Mouse (Mus musculus): ENCODE data around the gene Cdhr1.

- no peak for TF ChIP-seq CTCF (IDR thresholded peaks at IDR 0.05; ENCODE audit: low read depth)
- TF ChIP-seq EP300 (IDR thresholded peaks at IDR 0.05; ENCODE audit: low read depth), result no peak
Observed at GRCm38 (mm10) chr14:37067629-37068028, 30.5 kb downstream of the Cdhr1 start, which contains the start of gene Lrit2.

All from heart, postnatal 0 days (tissue).